Comparison of ENCODE assay signal across 8 mouse cellular contexts in the genomic region with DNA sequence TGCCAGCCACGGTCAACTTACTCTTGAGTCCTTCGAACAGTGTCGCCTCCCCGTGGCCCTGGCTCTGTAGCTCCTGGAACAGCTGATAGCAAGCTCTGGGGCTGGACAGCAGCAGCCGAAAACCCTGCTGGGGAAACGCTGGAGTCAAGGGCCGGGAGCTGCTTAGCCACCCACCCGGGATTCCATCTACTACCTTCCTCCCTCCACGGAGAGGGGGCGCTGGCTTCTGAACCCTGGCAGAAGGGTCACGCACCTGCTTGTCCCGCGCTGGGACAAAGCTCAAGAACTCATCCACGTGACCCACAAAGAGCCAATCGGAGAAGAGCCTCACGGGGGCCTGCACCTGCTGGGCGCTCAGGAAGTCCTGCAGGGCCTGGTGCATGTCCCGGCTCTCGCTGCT. TPM values are rescaled to one million over a fixed set of nuclear protein-coding genes. Genes with fewer than 3 reads are reported as not detected.
DNase-seq lines count a peak whose midpoint lies in the region; ATAC-seq lines count a peak whose summit lies in the region.
"Had no signal": no experiment of that assay in that cellular context is flagged by ENCODE, and none has a peak within 500 bp of the region (broad histone marks: within the 10 kb centered on the region; RNA-seq: fewer than 3 reads in every experiment).

No protein-coding gene starts in this region.

- peak overlapping the region; percentile 41 for H3K4me2 ChIP-seq in midbrain, embryonic 13.5 days (replicated peaks)

- peaks cover 40% of the 10 kb centered on the region for H3K27me3 ChIP-seq in limb, embryonic 10.5 days (ENCODE audit: low read depth, poor library complexity, severe bottlenecking)
- peaks cover 5% of the 10 kb centered on the region; the same call in 1 of the 2 replicates for H3K27me3 ChIP-seq in midbrain, embryonic 13.5 days

- peak; percentile 89 for DNase-seq in ES-CJ7 (ENCODE audit: low read depth, low spot score)
- peak; percentile 31 to 34 for DNase-seq in cerebellum, postnatal 10 days
- DNase-seq in limb, embryonic 10.5 days (ENCODE audit: low spot score): peak; percentile 55
- DNase-seq in testis, postnatal 10 days (ENCODE audit: low spot score): peak; percentile 69
- DNase-seq in adrenal gland, adult 18-20 months (ENCODE audit: low spot score in 2 of 2): no peak

- peak; percentile 51 to 58; a peak in 3 of 4 replicates for ATAC-seq in hematopoietic stem cell, adult 5-6 weeks (replicated peaks in 1 of 2; ENCODE audit: insufficient read depth in 1 of 2, low FRiP score in 2 of 2, low TSS enrichment in 1 of 2, low read depth in 1 of 2, poor library complexity in 2 of 2, severe bottlenecking in 2 of 2)
- 0 out of 2 replicates have a peak, but pooled peaks have one; percentile 34 for ATAC-seq in midbrain, embryonic 13.5 days

- H3K4me1 ChIP-seq in limb, embryonic 10.5 days: peaks cover 27% of the 10 kb centered on the region
- peaks cover 6% of the 10 kb centered on the region for H3K4me1 ChIP-seq in midbrain, embryonic 13.5 days (replicated peaks)

- peak overlapping the region; percentile 16; the same call in 1 of the 2 replicates for H3K4me3 ChIP-seq in limb, embryonic 10.5 days
- peak overlapping the region; percentile 11 for H3K4me3 ChIP-seq in midbrain, embryonic 13.5 days (replicated peaks)

- no peaks in the 10 kb centered on the region for H3K9me3 ChIP-seq in limb, embryonic 10.5 days (replicated peaks)
- no peaks in the 10 kb centered on the region for H3K9me3 ChIP-seq in midbrain, embryonic 13.5 days

- H3K9ac ChIP-seq in midbrain, embryonic 13.5 days (replicated peaks): no peak overlapping the region

- H3K36me3 ChIP-seq in limb, embryonic 10.5 days: no peaks in the 10 kb centered on the region
- H3K36me3 ChIP-seq in midbrain, embryonic 13.5 days: no peaks in the 10 kb centered on the region

- WGBS in limb, embryonic 10.5 days: 14% methylated on average over 19 of the region's 19 CpGs
- 10% methylated on average over 19 of the region's 19 CpGs for WGBS in midbrain, embryonic 13.5 days

- no peak overlapping the region for H3K27ac ChIP-seq in limb, embryonic 10.5 days
- no peak overlapping the region for H3K27ac ChIP-seq in midbrain, embryonic 13.5 days

RNA-seq across cellular contexts. Expression of a gene that starts 7.9 kb away (rescaled TPM):
- not detected in 2 replicates for total RNA-seq in hematopoietic stem cell, adult 5-6 weeks (2017)
- polyA plus RNA-seq in limb, embryonic 10.5 days (2016; fragmentation: Nextera tagmentation; extraction: Ambion mirVana): not detected in 2 replicates
- polyA plus RNA-seq in midbrain, embryonic 13.5 days (2015; fragmentation: Nextera tagmentation; extraction: Ambion mirVana): 0.08 TPM in 1 of 2 replicates, not detected in the other
- not detected for total RNA-seq in adrenal gland, adult 18-20 months (2021)
- total RNA-seq: gastrocnemius, adult 8-10 months had no signal

RNA-seq across cellular contexts. Expression of a gene that starts 23.7 kb away (rescaled TPM):
- total RNA-seq in hematopoietic stem cell, adult 5-6 weeks (2017): 34.5 and 41.8 TPM in 2 replicates
- polyA plus RNA-seq in limb, embryonic 10.5 days (2016; fragmentation: Nextera tagmentation; extraction: Ambion mirVana): 0.08 TPM in 1 of 2 replicates, not detected in the other
- polyA plus RNA-seq in midbrain, embryonic 13.5 days (2015; fragmentation: Nextera tagmentation; extraction: Ambion mirVana): 0.19 TPM in 2 replicates
- total RNA-seq in adrenal gland, adult 18-20 months (2021): under 1 TPM; 0.17 to 0.99 TPM
- total RNA-seq: gastrocnemius, adult 8-10 months had no signal

RNA-seq across cellular contexts. Expression of a gene that starts 50.0 kb away (rescaled TPM):
- total RNA-seq in hematopoietic stem cell, adult 5-6 weeks (2017): 128 and 156 TPM in 2 replicates
- polyA plus RNA-seq in limb, embryonic 10.5 days (2016; fragmentation: Nextera tagmentation; extraction: Ambion mirVana): 70.6 and 95.2 TPM in 2 replicates
- 23.6 and 26.3 TPM in 2 replicates for polyA plus RNA-seq in midbrain, embryonic 13.5 days (2015; fragmentation: Nextera tagmentation; extraction: Ambion mirVana)
- 10 to 100 TPM; 46.4 to 72.2 TPM for total RNA-seq in adrenal gland, adult 18-20 months (2021)

Comparison
In these comparisons a context has a peak if more than half of its experiments do, and no peak if none do; other contexts are left out.
1. DNase-seq: peak in ES-CJ7 (single experiment), cerebellum, postnatal 10 days (2 of 2), limb, embryonic 10.5 days (single experiment) and testis, postnatal 10 days (single experiment); none in adrenal gland, adult 18-20 months (0 of 2).
2. RNA of a gene that starts 23.7 kb away (total RNA-seq): 34.5 to 41.8 TPM in hematopoietic stem cell, adult 5-6 weeks; 0.17 to 0.99 TPM in adrenal gland, adult 18-20 months; every median in the first group is over 10 times any median in the second.